Mouse (Mus musculus) MEL (cell line): ENCODE results near the gene Yjefn3.

Experiments used
- MEF2A ChIP-seq: IDR thresholded peaks from 2 replicates; pipeline ENCODE4 v1.6.1; 2014; ENCODE audit warnings: low read depth, mild to moderate bottlenecking, inconsistent platforms, low read length, improper control_type of control experiment; ENCODE audit not compliant: poor library complexity, insufficient replicate concordance, severe bottlenecking; ENCODE audit errors: extremely low read depth
- POLR2AphosphoS2 ChIP-seq: IDR thresholded peaks from 2 replicates; pipeline ENCODE4 v1.6.1; 2011; ENCODE audit warnings: low read length, improper control_type of control experiment
- ZMIZ1 ChIP-seq: IDR thresholded peaks from 2 replicates; pipeline ENCODE4 v1.6.1; 2012; ENCODE audit warnings: low read depth, mild to moderate bottlenecking, inconsistent platforms, low read length, improper control_type of control experiment, moderate library complexity

- TF ChIP-seq MEF2A: no peak
- TF ChIP-seq POLR2AphosphoS2: no peak
- TF ChIP-seq ZMIZ1: no peak
Measured at GRCm38 (mm10) chr8:69923986-69924385, 21.5 kb upstream of the Yjefn3 start.
